Mouse (Mus musculus): ENCODE results near the gene Olfr750. TPM values are rescaled to one million over a fixed set of nuclear protein-coding genes. Genes with fewer than 3 reads are reported as not detected.

The Olfr750 gene
- total and polyA plus RNA-seq, 3 experiments, result not detected

DNA sequence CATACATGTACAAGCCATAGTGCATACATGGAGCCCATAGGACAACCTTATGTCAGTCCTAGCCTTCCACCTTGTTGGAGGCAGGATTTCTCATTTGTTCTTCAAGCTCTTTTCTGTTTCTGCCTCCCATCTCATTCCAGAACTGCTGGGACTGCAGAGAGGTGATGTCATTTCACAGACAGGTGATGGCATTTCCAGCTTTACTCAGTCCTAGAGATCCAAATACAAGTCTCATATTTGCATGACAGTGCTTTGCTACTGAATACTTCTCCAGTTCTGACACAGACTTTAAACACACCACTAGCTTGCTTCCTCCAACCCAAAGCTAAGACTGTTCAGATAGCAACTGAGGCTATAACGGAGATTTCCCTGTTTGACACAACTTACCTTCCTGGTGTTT, 4.9 kb upstream of the Olfr750 start:
- no peaks in the 10 kb centered on the region for H3K36me3 ChIP-seq (ENCODE audit: control insufficient read depth in 1 of 2, insufficient read depth in 2 of 2, low read length in 2 of 2)
- no peaks in the 10 kb centered on the region; a peak in 1 of 4 replicates for H3K27me3 ChIP-seq (ENCODE audit: control insufficient read depth in 1 of 2, insufficient read depth in 2 of 2, low read length in 2 of 2)
- TF ChIP-seq E2F4 (IDR thresholded peaks at IDR 0.05; ENCODE audit: borderline replicate concordance, low read depth, low read length), result no peak
- TF ChIP-seq MXI1 (IDR thresholded peaks at IDR 0.05; ENCODE audit: low read depth, low read length), result no peak
- H3K79me2 ChIP-seq (ENCODE audit: control insufficient read depth, insufficient read depth, low read length, poor library complexity), result no peaks in the 10 kb centered on the region
- DNase-seq (ENCODE audit: low read depth, low spot score), result no peak
- no peak overlapping the region for H3K4me3 ChIP-seq (ENCODE audit: control insufficient read depth in 1 of 2, insufficient read depth in 1 of 2, low read depth in 2 of 2, low read length in 2 of 2)
- H3K27ac ChIP-seq (ENCODE audit: control insufficient read depth, low read depth, low read length), result no peak overlapping the region
- H3K9me3 ChIP-seq (replicated peaks; ENCODE audit: insufficient read depth, low read length), result no peaks in the 10 kb centered on the region
- no peaks in the 10 kb centered on the region for H3K4me1 ChIP-seq (ENCODE audit: control insufficient read depth in 1 of 2, insufficient read depth in 2 of 2, low read length in 2 of 2)
- H3K9ac ChIP-seq (ENCODE audit: control insufficient read depth, low read depth, low read length, poor library complexity, severe bottlenecking), result no peak overlapping the region

DNA sequence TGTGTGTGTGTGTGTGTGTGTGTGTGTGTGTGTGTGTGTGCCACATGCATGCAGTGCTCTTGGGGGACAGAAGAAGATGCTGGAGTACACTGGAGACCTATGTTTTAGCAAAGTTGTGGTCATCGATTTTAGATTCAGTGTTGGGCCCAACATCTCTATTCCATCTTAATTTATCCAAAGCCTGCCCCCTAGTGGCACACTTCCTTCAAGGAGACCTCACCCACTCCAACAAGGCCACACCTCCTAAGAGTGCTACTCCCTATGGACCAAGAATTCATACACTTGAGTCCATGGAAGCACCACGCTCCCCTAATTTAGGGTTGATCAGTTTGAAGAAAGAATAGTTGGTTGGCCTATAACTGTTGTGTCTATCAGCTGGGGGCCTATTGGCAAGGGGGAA, 4.6 kb downstream of the Olfr750 start:
- Histone ChIP-seq H3K27ac (ENCODE audit: control insufficient read depth, low read depth, low read length) (no peak overlapping the region), H3K36me3 (ENCODE audit: control insufficient read depth in 1 of 2, insufficient read depth in 2 of 2, low read length in 2 of 2) (peaks cover 0 to 3% of the 10 kb centered on the region in 2 experiments; a peak in 1 of 4 replicates), H3K4me1 (ENCODE audit: control insufficient read depth in 1 of 2, insufficient read depth in 2 of 2, low read length in 2 of 2) (peaks cover 0 to 3% of the 10 kb centered on the region in 2 experiments; a peak in 1 of 4 replicates), H3K79me2 (ENCODE audit: control insufficient read depth, insufficient read depth, low read length, poor library complexity) (no peaks in the 10 kb centered on the region), H3K27me3 (ENCODE audit: control insufficient read depth in 1 of 2, insufficient read depth in 2 of 2, low read length in 2 of 2) (peaks cover 0 to 3% of the 10 kb centered on the region in 2 experiments; a peak in 1 of 4 replicates), H3K9me3 (replicated peaks; ENCODE audit: insufficient read depth, low read length) (no peaks in the 10 kb centered on the region), H3K4me3 (ENCODE audit: control insufficient read depth in 1 of 2, insufficient read depth in 1 of 2, low read depth in 2 of 2, low read length in 2 of 2) (no peak overlapping the region), H3K9ac (ENCODE audit: control insufficient read depth, low read depth, low read length, poor library complexity, severe bottlenecking) (no peak overlapping the region)
- DNase-seq (ENCODE audit: low read depth, low spot score), result peak; percentile 84
- no peak for TF ChIP-seq MYB (IDR thresholded peaks at IDR 0.05; ENCODE audit: low read depth, low read length)
- no peak for TF ChIP-seq MAX (IDR thresholded peaks at IDR 0.05; ENCODE audit: low read length)
- peak; percentile 28 for TF ChIP-seq RAD21 (IDR thresholded peaks at IDR 0.05; ENCODE audit: low read depth, low read length)
- peak; percentile 49 for TF ChIP-seq SMC3 (IDR thresholded peaks at IDR 0.05; ENCODE audit: low read depth, low read length)
- TF ChIP-seq CTCF (IDR thresholded peaks at IDR 0.05 in 2 of 3, conservative IDR thresholded peaks at IDR 0.05 in 1 of 3; ENCODE audit: control insufficient read depth in 1 of 3, insufficient read depth in 1 of 3, low read depth in 2 of 3, low read length in 3 of 3, poor library complexity in 1 of 3, severe bottlenecking in 1 of 3), result peak; percentile 41 to 71 (median 58)

DNA sequence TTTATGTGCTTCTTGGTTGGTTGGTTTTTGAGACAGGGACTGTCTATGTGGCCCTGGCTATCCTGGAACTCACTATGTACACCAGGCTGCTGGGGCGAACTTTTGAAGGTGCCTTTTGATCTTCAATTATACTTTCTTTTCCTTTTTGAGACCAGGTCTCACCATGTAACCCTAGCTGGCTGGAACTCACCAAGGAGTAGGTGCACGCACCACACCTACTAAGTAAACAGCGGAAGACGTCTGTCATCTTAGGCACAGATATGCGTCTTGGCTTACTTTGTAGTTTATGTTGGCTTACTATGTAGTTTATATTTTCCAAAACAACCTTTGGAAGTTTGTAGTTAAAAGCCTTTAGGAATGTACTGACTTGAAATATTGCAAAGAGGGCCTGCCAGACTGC, 5.3 kb downstream of the Olfr750 start:
- Histone ChIP-seq H3K4me3 (ENCODE audit: control insufficient read depth in 1 of 2, insufficient read depth in 1 of 2, low read depth in 2 of 2, low read length in 2 of 2) (no peak overlapping the region), H3K9me3 (replicated peaks; ENCODE audit: insufficient read depth, low read length) (no peaks in the 10 kb centered on the region), H3K79me2 (ENCODE audit: control insufficient read depth, insufficient read depth, low read length, poor library complexity) (no peaks in the 10 kb centered on the region), H3K4me1 (ENCODE audit: control insufficient read depth in 1 of 2, insufficient read depth in 2 of 2, low read length in 2 of 2) (peaks cover 0 to 3% of the 10 kb centered on the region in 2 experiments; a peak in 1 of 4 replicates), H3K27ac (ENCODE audit: control insufficient read depth, low read depth, low read length) (no peak overlapping the region), H3K9ac (ENCODE audit: control insufficient read depth, low read depth, low read length, poor library complexity, severe bottlenecking) (no peak overlapping the region), H3K27me3 (ENCODE audit: control insufficient read depth in 1 of 2, insufficient read depth in 2 of 2, low read length in 2 of 2) (peaks cover 0 to 3% of the 10 kb centered on the region in 2 experiments; a peak in 1 of 4 replicates), H3K36me3 (ENCODE audit: control insufficient read depth in 1 of 2, insufficient read depth in 2 of 2, low read length in 2 of 2) (peaks cover 0 to 3% of the 10 kb centered on the region in 2 experiments; a peak in 1 of 4 replicates)
- no peak for TF ChIP-seq ZKSCAN1 (IDR thresholded peaks at IDR 0.05; ENCODE audit: low read depth, low read length)
- TF ChIP-seq SIN3A (IDR thresholded peaks at IDR 0.05; ENCODE audit: low read length), result no peak
- TF ChIP-seq TAL1 (IDR thresholded peaks at IDR 0.05; ENCODE audit: low read length), result no peak
- no peak for TF ChIP-seq EP300 (IDR thresholded peaks at IDR 0.05; ENCODE audit: low read depth in 1 of 2, low read length in 2 of 2)
- TF ChIP-seq CHD1 (IDR thresholded peaks at IDR 0.05; ENCODE audit: low read depth, low read length), result no peak
- no peak for TF ChIP-seq ELF1 (IDR thresholded peaks at IDR 0.05; ENCODE audit: low read depth, low read length)
- TF ChIP-seq SMC3 (IDR thresholded peaks at IDR 0.05; ENCODE audit: low read depth, low read length), result no peak
- TF ChIP-seq MAZ (IDR thresholded peaks at IDR 0.05; ENCODE audit: low read depth, low read length), result no peak
- TF ChIP-seq JUND (IDR thresholded peaks at IDR 0.05; ENCODE audit: low read depth, low read length), result no peak
- TF ChIP-seq USF1 (IDR thresholded peaks at IDR 0.05; ENCODE audit: low read depth, low read length), result no peak
- no peak for TF ChIP-seq UBTF (IDR thresholded peaks at IDR 0.05; ENCODE audit: borderline replicate concordance, insufficient read depth, low read depth, low read length)
- TF ChIP-seq POLR2AphosphoS2 (IDR thresholded peaks at IDR 0.05; ENCODE audit: low read length), result no peak
- TF ChIP-seq CHD2 (IDR thresholded peaks at IDR 0.05; ENCODE audit: low read length), result no peak
- TF ChIP-seq POLR2A (IDR thresholded peaks at IDR 0.05; ENCODE audit: control insufficient read depth in 1 of 2, insufficient read depth in 1 of 2, low read depth in 1 of 2, low read length in 2 of 2, poor library complexity in 1 of 2), result no peak
- no peak for DNase-seq (ENCODE audit: low read depth, low spot score)

All from MEL (cell line).